Mouse (Mus musculus) urinary bladder, adult 18-20 months (tissue): ENCODE results near the gene Plekhn1.

Experiments used
- DNase-seq, 2 experiments: peaks; one replicate each; pipeline ENCODE4 v3.0.0; 2022; ENCODE audit warnings: low spot score in 2 of 2, mixed read lengths in 2 of 2

Plekhn1 gene

DNA sequence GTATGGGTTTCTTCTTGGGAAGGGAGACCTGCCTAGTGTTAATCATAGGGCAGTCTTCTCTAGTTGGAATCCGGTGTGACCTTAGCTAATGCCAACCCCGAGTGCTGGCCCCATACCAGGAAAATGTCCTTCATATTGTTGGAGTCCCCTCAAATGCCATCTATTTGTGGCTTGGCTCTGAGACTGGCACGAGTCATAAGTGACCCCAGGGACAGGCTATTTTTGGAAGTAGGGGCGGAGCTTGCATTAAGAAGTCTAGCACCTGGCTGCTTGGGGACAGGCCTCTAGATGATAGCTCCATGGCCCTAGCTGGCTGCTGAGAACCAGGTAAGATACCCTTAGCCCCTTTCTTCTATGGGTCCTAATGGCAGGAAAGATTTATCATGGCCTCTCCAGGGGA, 19.0 kb downstream of the Plekhn1 start, which contains the start of gene Perm1:
Perm1 (plus strand) TSS at position 220 of the 400 bp plus-strand sequence.
- no peak for DNase-seq

DNA sequence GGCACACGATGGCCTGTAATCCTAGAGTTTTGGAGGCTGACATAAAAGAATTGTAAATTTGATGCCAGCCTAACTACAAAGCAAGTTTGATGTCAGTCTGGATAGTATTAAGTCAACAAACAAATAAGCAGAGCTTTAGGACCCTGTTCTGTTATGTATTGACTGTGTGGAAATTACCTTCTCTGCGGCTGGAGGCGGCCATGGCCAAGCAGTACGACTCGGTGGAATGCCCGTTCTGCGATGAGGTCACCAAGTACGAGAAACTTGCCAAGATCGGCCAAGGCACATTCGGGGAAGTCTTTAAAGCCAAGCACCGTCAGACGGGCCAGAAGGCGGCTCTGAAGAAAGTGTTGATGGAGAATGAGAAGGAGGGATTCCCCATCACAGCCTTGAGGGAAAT, 21.5 kb downstream of the Plekhn1 start:
- DNase-seq, result no peak

DNA sequence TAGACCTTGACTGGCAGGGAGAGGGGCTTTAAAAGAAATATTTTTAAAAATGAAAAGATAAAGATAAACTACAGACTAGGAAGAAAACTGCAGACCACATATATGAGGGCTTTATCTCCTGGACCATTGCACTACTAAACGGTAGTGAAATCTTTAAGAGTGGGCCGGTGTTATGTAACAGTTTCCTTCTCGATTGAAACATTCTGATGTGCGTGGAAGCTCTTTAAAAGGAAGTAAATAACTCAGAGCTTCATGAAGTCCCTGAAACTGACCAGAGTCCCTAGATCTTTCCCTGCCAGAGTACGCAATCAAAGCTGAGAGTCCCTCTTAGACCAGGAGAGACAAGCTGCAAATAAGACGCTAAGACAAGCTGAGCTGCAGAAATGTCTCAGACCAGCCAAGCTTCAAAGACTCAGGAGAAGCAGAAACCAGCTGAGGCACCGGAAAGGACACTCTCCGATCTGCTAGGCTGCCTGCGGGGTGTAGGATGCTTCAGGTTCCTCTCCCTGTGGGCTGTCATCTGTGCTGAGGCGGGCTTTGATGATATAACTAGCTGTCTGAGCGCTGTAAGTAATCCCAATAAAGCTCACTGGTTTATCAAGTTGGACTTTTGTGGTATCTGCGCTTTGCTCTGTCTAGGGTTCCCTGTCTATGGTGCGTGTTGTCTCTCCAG, 24.6 kb downstream of the Plekhn1 start:
- DNase-seq, result no peak

DNA sequence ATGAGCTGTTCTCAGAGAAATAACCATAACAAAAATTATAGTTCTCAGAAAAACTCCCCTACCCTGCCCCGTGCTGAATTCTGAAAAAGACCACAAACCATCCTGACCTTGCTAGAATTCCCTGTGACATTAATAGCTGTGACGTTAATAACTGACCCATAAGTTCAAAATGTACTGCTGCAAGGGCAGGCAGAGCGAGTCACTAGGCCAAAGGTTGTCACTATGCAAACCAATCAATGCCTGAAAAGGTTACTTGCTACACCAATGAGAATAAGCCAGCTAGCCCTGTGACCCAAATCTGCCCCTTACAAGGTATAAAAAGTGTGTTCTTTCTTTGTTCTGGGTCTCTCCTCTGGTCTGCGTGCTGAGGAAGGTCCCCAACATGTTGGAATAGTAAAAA, 25.8 kb downstream of the Plekhn1 start:
- DNase-seq, result no peak

DNA sequence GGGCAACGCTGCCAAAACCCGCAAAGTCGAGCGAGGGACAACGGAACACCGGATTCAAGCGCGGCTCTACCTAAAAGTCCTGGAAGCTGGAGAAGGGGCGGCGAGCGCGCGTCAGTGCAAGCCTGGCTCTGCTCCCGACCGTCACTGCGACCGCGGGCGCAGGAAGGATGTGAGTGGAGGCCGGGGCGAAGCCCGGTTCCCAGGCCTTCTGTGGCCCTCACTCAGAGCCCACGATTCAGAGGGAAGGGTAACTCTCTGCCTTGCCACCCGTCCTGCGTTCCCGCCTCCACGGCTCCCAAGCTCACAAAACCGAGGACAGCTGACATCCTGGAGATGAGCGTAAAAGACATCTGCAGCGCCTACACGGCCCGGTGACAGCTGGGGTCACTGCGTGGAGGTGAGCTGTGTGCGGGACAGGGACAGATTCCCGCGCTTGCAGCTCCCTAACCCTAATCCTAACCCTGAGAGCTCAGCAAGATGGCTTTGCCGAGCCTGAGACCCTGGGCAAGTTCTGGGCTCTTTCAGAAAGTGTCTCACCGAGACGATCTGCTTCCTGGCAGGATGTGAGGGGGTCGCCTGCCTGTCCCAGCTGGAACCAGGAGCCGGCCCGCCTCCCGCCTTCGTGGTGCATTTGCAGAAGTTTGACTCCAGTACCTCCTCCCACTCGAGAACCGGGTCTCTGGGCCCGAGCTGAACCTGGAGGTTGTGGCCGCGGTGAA, 31.1 kb downstream of the Plekhn1 start:
- no peak for DNase-seq

DNA sequence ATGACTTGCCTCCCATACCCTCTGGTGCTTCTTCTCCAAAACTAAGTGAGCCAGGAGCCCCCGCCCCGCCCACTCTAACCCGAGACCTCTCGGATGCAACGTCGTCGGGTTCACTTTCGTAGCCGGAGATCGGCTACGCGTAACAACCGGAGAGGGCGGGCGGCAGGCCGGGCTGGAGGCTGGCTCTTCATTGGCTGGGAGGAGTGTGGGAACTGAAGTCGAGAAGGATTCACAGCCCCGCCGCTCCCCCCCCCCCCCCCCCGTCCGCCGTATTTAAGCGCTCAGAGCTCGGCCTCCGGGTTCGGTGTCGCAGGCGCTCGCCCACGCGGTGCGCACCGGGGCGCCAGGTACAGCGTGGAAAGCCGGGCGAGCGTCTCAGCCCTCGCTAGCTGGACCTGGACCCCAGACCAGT, 31.6 kb downstream of the Plekhn1 start, which contains the start of gene AW011738:
AW011738 (plus strand) TSS at position 304 of the 412 bp plus-strand sequence.
- no peak for DNase-seq

DNA sequence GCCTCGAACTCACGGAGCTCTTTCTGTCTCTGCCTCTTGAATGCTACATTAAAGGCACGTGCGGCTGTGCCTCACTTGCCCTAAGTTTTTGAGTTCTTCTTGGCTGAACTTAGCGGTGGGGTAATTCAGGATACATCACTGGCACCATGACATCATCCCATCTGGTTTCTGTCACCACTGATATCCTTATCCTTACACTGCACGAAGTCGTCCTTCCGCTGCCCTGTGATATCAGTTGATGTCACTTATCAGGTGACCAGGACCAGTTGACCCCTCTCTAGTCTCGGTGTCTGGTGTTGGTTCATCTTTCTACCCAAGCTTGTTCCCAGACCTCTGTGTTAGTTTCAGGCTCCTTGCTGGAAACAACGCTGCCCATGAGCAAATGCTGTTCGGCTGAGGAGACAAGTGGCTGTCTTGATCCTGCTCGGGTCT, 32.2 kb downstream of the Plekhn1 start:
- DNase-seq, result no peak

DNA sequence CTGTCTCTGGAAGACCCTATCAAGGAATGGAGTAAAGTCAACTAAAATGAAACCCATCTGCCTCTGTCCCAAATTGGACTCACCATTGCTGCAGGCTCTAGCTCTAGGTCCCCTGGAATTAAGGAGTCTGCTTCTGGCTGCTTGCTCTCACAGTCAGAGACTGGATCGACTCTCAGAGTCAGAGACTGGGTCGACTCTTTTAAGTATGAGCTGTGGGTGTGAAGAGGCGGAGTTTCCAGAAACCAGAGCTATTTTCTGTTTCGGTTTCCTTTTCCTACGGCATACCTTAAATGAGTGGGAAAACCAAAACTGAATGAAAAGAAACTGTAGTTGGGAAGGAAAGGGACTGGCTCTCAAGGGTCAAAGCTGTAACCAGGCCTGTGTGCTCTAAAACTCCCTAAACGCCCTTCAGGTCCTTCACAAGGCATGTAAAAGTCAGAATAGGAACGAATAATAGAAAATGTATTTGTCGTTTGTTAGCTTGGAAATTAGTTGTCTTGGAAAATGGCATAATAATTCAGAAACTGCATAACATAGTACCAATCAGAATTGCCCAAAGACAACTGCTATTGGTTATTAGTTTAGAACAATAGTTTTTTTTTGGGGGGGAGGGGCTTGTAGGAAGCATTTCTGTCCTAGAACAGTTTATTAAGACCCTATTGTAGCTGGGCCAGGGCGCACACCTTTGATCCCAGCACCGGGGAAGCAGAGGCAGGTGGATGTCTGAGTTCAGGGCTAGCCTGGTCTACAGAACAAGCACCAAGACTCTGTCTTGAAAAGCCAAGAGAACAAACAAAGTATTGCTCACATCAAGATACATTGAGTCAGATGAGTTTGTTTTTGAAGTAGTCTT, 33.8 kb downstream of the Plekhn1 start, which contains the start of gene Isg15:
Isg15 (minus strand) TSS at position 196 of the 853 bp plus-strand sequence.
- DNase-seq, result no peak

DNA sequence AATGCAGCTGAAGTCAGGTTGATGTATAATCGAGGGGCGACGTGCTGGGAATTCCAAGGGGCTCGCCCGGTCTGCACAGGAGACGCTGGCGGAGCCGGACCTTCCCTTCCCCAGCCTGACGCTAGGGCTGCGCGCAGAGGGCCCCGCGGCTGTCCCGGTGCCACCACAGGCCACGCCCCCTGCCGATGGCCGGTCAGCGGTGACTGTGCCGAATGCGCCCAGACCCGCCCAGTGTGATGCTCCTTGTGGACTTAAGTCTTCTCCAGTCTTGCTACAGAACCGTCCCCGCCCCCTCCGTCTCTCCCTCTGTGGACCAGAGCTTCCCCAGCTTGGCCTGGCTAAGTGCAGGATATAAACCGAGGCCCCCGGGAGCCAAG, 36.8 kb downstream of the Plekhn1 start:
- peak; percentile 78 to 88 for DNase-seq

DNA sequence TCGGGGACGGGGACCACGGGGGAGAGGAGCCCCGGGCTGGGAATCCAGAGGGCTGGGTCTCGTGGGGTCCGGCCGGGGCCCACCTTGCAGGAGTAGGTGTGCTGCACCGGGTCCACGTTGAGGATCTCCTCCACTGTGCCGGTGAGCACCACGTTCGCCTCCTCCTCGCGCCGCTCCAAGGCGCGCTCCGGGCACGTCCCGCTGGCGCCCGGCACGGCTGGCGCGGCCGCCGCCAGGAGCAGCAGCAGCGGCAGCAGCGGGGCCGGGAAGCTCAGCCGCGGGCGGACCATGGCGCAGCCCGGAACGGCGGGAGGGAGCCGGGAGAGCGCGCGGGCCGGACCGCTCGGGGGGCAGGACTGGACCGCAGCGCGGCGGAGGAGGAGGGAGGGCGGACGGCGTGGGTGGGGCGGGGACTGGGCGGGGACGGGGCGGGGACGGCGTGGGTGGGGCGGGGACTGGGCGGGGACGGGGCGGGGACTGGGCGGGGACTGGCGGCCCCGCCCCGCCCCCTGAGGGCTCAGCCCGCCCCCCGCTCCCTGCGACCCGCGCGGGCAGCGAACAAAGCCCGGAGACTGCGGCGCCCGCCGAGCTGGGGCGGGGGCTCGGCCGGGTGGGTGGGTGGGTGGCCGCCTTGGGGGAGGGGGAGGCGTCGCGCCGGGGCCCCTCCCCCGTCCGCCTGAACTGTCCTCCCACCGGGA, 37.4 kb downstream of the Plekhn1 start, which contains the start of gene Agrn:
Agrn (minus strand) TSS at position 358 of the 698 bp plus-strand sequence.
- DNase-seq, result peak; percentile 53 to 63

DNA sequence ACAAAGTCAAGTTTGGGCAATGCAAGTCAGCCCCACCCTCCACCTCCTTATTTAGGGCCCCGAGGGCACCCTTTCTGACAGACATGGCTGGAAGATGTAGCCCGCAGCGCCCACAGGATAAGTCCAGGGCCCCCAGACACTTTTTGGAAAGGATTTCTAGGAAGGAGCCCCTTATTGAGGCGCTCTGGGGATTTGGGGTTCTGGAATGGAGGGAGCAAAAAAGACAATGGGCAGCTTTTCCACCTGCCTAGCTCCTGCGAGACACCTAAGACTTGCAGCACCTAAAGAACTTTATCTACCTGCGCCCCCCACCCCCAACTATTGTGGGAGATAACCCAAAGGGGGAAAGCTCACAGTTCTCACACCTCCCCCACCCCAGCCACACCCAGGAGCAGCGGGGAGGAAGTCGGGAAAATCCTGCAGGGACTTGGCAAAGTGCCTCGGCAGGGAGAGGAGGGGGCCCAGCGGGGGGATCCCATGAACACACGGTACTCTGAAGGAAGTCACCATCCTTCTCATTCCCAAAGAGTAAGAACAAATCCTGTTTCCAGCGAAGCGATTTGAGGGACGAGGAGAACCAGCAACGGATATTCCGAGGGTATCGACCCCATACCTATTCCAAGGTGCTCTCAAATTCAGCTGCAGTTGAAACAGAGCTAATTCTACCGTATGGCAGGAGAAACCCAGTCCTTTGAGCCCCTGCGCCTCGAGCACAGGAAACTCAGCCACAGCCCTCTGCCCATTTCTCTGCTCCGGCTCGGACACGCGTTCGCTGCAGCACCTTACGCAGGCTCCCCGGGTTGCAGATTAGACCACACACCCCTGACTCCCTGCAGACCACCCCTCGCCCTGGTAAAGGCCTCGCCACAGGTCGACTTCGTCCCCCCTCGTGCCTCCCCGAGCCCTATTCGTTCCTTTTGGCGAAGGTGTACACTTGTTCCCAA, 38.5 kb downstream of the Plekhn1 start:
- peak in 1 of 2 experiments; percentile 41 for DNase-seq

DNA sequence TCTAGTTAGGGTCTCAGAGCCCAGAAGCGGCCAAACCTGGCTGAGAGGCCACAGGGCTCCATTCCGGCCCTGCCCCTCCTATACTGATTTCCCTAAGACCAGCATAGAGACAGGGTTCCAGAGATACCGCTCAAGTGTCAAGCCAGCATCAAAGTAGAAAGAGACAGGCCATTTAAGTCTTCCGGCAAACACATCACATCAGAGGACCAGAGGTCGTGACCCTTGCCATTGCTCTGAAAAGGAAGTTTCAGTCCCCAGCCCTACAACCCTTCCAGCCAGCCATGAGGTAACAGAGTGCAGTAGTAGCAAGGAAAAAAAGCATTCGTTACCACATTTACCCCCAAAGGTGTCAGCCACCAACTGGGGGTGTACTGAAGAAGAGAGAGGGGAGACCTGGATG, 40.3 kb downstream of the Plekhn1 start:
- DNase-seq, result no peak

DNA sequence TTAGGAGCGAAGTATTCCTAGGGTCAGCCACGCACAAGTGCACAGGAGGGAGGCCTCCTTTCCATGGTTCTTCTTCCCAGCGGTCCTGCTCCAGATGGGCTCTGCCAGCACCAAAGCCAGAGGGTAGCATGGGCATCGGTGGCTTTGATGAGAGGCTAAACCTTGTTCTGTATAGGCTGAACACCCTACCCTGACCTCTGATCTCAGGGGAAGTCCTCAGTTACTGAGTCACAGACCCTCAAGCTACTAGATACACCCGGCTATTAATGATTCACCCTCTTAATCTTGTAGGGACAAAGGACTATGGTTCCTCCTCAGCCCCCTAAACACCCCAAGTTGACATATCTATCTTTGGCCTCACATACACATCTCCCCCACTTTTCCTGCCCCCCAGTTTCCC, 40.8 kb downstream of the Plekhn1 start:
- DNase-seq, result no peak

DNA sequence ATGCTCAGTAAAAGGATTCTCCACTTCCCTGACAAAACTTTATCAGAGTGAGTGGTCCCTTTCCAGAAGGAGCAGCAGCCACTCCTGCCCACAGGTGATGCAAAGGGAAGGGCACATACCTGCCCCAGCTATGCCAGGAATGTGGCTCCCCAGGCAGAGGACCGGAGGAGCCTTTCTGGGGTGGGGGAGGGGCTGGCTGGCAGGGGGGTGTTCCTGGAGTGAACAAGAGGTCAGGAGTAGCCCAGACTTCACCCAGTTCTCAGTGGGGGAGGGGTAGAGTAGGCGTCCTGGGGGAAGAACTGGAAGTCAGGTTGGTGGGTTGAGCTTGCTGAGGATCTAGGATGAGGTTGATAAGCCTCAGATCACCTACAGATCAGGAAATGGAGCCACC, 41.5 kb downstream of the Plekhn1 start:
- no peak for DNase-seq

DNA sequence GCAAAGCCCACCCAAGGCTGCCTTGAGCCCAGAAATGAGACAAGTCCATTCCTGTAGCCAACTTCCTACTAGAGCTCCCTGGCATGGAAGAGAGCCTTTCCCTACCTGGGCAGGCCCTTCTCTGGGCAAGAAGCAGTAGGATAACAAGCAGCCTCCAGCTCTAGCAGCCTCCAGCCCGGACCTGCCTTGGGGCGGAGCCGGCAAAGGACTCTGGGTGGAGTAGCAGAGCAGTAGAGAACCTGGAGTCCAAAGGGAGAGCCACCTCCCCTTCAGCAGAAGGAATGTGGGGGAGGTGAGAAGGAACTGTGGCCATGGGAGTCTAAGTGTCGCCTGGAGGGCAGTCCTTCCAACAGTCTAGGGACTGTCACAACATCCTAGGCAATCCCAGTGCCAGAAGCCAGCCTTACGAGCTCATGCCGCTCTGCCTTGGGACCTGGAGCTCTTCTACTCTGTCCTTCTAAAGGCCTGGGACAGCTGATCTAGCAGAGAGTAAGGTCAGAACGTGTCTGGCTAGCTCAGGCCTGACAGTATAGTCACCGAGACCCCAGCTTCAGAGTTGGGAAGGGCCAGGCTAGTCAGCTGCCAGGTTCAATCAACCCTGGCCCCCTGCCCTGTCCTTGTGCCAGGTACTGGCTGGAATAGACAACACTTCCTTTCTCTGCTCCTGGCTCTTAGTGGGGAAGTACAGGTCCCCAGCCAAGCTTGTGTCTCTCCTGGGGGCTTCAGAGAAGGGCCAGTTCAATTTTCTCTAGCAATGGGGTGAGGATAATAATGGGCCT, 42.0 kb downstream of the Plekhn1 start:
- DNase-seq, result peak; percentile 55 to 68

DNA sequence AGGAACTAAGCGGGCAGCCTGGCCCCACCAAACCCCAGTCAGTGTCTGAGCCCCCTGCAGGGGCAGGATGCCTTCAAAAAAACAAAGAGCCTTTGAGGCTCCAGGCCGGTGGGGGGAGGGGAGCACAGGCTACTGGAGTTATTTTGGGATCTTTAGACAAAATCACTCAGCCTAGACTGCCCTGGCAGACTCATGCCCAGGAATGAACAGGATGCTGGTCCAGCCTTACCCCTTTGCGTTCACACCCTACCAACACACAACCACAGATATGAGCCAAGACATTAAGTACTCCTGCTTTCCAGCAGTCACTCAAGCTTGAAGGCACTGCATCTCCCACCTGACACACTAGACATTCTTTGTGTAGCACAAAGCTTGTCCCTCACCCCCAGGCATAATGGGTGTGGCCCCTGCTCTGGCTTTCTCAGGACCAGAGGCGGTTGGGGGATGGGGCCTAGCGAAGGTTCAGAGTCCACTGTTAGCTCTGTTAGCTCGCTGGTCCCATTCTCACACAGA, 45.8 kb downstream of the Plekhn1 start:
- no peak for DNase-seq

DNA sequence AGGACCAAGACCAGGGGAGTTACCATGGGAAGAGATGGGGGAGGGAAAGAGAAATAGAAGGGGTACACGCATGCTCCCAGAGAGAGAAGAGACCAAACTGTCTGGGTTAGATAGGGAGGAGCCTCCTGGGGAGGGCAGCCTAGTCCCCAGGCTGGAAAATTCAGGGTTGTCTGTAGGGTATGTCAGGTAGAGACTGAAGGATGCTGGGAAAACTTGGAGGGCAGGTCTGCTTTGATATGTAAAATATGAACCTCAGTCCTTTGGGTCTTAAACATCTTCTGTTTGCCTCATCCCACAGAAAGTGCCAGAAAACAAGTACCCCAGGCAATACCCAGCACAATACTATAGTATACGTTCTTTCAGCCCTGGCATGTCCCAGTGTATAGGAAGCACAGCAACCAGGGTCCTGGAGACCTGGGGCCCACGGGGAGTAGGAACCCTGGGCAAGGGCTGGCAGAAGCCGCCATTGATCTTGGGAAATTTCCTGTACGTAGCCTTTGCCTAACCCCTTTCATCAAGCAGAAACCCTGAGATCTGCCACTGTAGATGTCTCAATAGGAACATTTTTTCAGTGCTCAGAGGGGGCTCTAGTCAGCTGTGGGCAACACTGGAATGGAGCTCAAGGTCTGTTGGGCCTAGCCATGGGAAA, 46.4 kb downstream of the Plekhn1 start:
- no peak for DNase-seq

DNA sequence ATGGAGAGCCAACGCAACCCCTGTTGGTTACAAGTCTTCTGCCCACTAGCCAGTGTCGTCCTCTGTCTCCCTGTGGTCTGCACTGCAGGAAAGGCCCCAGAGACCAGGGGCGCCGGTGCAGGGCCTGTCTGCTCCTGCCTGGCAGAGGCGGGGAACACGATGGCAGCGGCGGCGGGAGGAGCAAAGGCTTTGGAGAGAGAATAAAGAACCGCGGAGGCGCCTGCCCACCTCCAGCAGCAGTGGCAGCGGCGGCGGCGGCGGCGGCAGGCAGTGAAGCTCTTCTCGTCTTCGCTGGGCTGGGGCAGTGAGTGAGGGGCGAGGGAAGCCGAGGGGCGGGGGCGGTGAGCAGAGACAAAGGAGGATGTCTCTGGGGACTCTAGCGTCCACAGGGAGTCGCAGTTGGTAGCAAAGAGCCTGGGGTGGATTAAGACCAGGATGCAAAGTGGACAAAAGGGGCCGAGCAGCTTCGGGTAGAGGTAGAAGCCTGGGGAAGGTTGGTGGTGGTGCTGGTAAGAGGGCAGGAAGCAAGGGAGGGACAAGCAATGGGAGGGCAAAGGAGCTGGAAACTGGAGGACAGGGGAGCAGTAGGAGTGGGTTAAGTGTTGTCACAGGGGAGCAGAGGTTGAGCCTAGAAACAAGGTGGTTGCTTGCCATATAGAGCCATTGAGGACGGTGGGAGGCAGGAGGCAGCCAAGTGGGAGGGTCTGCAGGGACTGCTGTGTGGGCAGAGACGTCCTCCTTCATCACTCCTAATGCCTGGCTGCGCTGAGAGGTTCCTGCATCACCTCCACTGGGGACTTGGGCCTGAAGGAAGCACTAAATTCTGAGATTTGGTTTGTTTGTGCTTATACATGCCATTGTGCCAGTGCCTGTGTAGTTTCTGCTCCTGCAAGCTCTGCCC, 48.5 kb downstream of the Plekhn1 start:
- no peak for DNase-seq
